Mouse (Mus musculus) E14TG2a.4 (cell line): ENCODE results near the gene Slc43a1.

Experiments
- H3K27me3 ChIP-seq: 2 replicates; pipeline ENCODE4 v1.6.1; 2014; ENCODE audit warnings: low read length, control low read depth; ENCODE audit not compliant: insufficient read depth
- H3K36me3 ChIP-seq: 2 replicates; pipeline ENCODE4 v1.6.1; 2014; ENCODE audit warnings: low read length, control low read depth; ENCODE audit not compliant: insufficient read depth
- H3K4me1 ChIP-seq: replicated peaks from 2 replicates; pipeline ENCODE4 v1.6.1; 2014; ENCODE audit warnings: low read depth, low read length, control low read depth
- H3K4me3 ChIP-seq: replicated peaks from 2 replicates; pipeline ENCODE4 v1.5.1; 2014; ENCODE audit warnings: mild to moderate bottlenecking, low read length
- H3K9me3 ChIP-seq: 2 replicates; pipeline ENCODE4 v1.6.1; 2014; ENCODE audit warnings: low read length, control low read depth
- CTCF ChIP-seq: conservative IDR thresholded peaks from 2 replicates; pipeline ENCODE4 v1.5.1; 2014; ENCODE audit warnings: low read length
- NANOG ChIP-seq: IDR thresholded peaks from 2 replicates; pipeline ENCODE4 v1.6.1; 2014; ENCODE audit warnings: borderline replicate concordance, low read length, mixed read lengths
- POU5F1 ChIP-seq: IDR thresholded peaks from 2 replicates; pipeline ENCODE4 v1.6.1; 2014; ENCODE audit warnings: low read length, borderline replicate concordance

Gene Slc43a1

GRCm38 (mm10) chr2:84851130-84852040 is 12.7 kb downstream of the Slc43a1 start:
- Histone ChIP-seq H3K27me3 (no peaks in the 10 kb centered on the region), H3K9me3 (no peaks in the 10 kb centered on the region), H3K36me3 (peaks cover 92% of the 10 kb centered on the region), H3K4me3 (no peak overlapping the region), H3K4me1 (peaks cover 18% of the 10 kb centered on the region)
- TF ChIP-seq CTCF: no peak
- TF ChIP-seq POU5F1: no peak
- no peak for TF ChIP-seq NANOG

DNA sequence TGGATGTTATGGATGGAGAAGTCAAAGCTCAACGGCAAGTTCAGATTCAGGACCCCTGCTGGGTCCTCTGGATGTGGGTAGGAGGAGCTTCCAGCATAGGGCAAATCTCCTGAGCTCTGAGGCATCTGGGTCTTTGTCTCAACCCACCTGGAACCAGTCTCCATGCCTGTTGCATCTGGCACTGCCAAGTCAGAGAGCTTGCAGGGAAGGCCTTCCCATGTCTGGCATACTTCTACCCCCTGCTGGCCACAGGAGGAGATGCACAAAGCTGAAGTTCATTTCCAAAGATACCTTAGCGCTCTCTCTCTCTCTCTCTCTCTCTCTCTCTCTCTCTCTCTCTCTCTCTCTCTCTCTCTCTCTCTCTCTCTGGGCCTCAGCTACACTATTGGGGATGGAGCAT is 17.1 kb downstream of the Slc43a1 start:
- Histone ChIP-seq H3K4me1 (peaks cover 14% of the 10 kb centered on the region), H3K4me3 (no peak overlapping the region), H3K9me3 (peaks cover 6% of the 10 kb centered on the region), H3K36me3 (peaks cover 92% of the 10 kb centered on the region), H3K27me3 (no peaks in the 10 kb centered on the region)
- TF ChIP-seq POU5F1 (no peak), CTCF (peak; percentile 47)

DNA sequence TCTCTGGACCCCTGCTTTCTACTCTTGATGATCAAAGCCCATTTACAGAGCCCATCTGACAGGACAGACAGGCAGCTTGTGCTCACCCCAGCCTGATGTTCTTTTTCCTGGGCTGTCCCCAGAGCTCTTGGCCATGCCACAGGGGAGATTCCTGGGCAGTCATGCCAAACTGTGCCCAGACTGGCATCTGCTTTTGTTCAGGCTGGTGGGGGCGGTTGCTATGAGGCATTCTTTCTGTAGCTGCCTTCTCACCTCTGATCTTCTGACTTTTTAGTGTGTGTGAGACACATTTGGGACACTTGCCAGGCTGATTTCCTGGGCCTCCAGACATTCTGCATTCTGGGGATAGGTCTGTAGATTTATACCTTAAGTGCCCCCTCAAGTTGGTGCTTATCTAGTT is 19.9 kb downstream of the Slc43a1 start:
- Histone ChIP-seq H3K9me3 (peaks cover 6% of the 10 kb centered on the region), H3K36me3 (peaks cover 98% of the 10 kb centered on the region), H3K4me3 (no peak overlapping the region), H3K4me1 (0 out of 2 replicates have a peak, but pooled peaks cover 1% of the 10 kb centered on the region), H3K27me3 (no peaks in the 10 kb centered on the region)
- TF ChIP-seq NANOG (no peak), CTCF (no peak), POU5F1 (no peak)

- peaks cover 10% of the 10 kb centered on the region for H3K27me3 ChIP-seq
- H3K36me3 ChIP-seq: peaks cover 85% of the 10 kb centered on the region
- no peak for TF ChIP-seq CTCF
- H3K4me1 ChIP-seq: no peaks in the 10 kb centered on the region
- H3K9me3 ChIP-seq: peaks cover 6% of the 10 kb centered on the region
- H3K4me3 ChIP-seq: no peak overlapping the region
Observed at GRCm38 (mm10) chr2:84859991-84860780, 21.5 kb downstream of the Slc43a1 start.

GRCm38 (mm10) chr2:84861430-84861829 is 22.8 kb downstream of the Slc43a1 start:
- Histone ChIP-seq H3K4me3 (no peak overlapping the region), H3K27me3 (peaks cover 22% of the 10 kb centered on the region), H3K36me3 (peaks cover 73% of the 10 kb centered on the region), H3K9me3 (peaks cover 6% of the 10 kb centered on the region), H3K4me1 (peaks cover 10% of the 10 kb centered on the region)
- TF ChIP-seq CTCF (no peak), POU5F1 (no peak)

DNA sequence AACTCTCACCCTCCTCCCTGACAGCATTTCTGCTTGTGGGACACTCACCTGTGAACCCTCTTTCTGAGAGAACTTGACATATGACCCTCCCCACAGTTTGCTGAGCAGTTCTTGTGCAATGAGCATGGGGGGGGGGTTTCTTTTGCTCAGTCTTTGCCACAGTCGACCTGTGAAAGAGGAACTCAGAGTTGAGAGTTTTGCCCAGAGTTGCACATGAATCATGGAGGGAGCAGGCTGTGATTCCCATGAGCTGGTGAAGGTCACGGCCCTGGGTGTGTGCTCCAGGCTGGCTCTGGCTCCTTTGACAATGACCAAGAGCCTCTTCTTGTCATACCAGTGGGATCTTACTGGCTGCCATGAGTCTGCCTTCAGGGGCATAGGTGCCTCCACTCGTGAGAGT is 23.6 kb downstream of the Slc43a1 start:
- peaks cover 18% of the 10 kb centered on the region for H3K4me1 ChIP-seq
- TF ChIP-seq POU5F1: no peak
- no peak for TF ChIP-seq NANOG
- TF ChIP-seq CTCF: no peak
- peaks cover 6% of the 10 kb centered on the region for H3K9me3 ChIP-seq
- peaks cover 65% of the 10 kb centered on the region for H3K36me3 ChIP-seq
- no peak overlapping the region for H3K4me3 ChIP-seq
- peaks cover 30% of the 10 kb centered on the region for H3K27me3 ChIP-seq

DNA sequence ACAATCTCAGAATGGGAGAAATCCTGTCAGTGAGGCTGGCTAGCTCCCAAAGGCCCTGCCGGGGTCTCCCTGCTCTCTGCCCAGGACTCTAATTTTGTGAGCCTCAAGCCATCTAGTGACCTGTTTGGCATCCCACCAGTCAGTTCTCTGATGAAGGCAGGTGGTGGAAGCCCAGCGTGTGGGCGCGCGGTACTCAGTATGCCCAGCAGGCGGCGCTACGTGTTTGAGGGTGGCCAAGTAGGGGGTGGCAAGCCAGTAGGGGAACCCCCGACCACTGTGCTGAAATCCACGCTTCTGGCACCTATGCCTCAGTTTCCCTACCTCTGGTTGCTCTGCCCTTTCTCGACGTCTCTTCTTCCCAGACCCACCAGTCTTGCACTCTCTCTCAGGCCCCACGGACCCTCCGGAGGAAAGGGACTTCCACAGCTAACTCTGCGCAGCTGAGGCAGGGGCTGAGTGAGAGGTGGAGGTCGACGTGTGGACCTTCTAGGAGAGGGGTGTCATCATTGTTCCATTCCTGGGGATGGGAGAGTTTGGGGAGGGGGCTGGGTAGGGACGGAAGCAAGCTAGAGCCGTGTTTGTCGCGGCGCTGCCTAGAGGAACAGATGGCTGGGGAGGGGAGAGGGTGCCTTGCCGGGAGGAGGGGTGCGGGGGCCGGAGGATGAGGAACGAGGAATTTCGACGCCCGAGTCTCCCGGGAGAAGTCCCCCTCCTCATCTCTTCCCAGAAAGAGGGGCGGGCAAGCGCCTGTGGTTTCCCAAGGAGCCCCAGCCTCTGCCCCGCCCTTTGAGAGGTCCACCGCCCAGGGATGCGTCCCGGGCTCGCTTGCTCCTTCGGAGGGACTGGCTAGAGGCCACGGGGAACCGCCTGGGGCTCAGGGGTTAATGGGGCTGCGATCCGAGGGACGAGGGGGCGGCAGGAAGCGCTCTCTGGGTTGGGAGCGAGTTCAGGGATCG is 27.2 kb downstream of the Slc43a1 start:
- peaks cover 30% of the 10 kb centered on the region for H3K36me3 ChIP-seq
- H3K27me3 ChIP-seq: peaks cover 64% of the 10 kb centered on the region
- H3K4me3 ChIP-seq: peak overlapping the region; percentile 75
- peaks cover 32% of the 10 kb centered on the region for H3K4me1 ChIP-seq
- TF ChIP-seq POU5F1 (no peak), NANOG (no peak), CTCF (peak; percentile 92)
- H3K9me3 ChIP-seq: no peaks in the 10 kb centered on the region

- Histone ChIP-seq H3K4me1 (peaks cover 43% of the 10 kb centered on the region), H3K4me3 (no peak overlapping the region), H3K27me3 (peaks cover 91% of the 10 kb centered on the region), H3K36me3 (peaks cover 4% of the 10 kb centered on the region), H3K9me3 (no peaks in the 10 kb centered on the region)
- TF ChIP-seq CTCF (peak; percentile 98), POU5F1 (no peak), NANOG (no peak)
Observed at GRCm38 (mm10) chr2:84868521-84868943, 29.9 kb downstream of the Slc43a1 start.
